Mouse (Mus musculus) retina, postnatal 1 day (tissue): Measurements from ENCODE around the gene Tbc1d22a.

Experiments used
- DNase-seq: peaks from one replicate; pipeline ENCODE4 v3.0.0-alpha.2; 2012

The Tbc1d22a gene

GRCm38 (mm10) chr15:86238076-86238475 is 23.8 kb downstream of the Tbc1d22a start:
- no peak for DNase-seq

GRCm38 (mm10) chr15:86239068-86239467 is 24.8 kb downstream of the Tbc1d22a start:
- DNase-seq = no peak

GRCm38 (mm10) chr15:86239801-86240200 is 25.5 kb downstream of the Tbc1d22a start:
- DNase-seq = peak; percentile 69

GRCm38 (mm10) chr15:86243708-86244107 is 29.4 kb downstream of the Tbc1d22a start:
- peak; percentile 81 for DNase-seq

GRCm38 (mm10) chr15:86244380-86244779 is 30.1 kb downstream of the Tbc1d22a start:
- DNase-seq = no peak

- peak; percentile 76 for DNase-seq
These were observed 36.0 kb downstream of the Tbc1d22a start for GRCm38 (mm10) chr15:86250269-86250668.

GRCm38 (mm10) chr15:86252130-86252529 is 37.9 kb downstream of the Tbc1d22a start:
- no peak for DNase-seq

- peak; percentile 39 for DNase-seq
These were observed 38.4 kb downstream of the Tbc1d22a start for GRCm38 (mm10) chr15:86252684-86253083.

GRCm38 (mm10) chr15:86253411-86253810 is 39.2 kb downstream of the Tbc1d22a start:
- DNase-seq = peak; percentile 36

GRCm38 (mm10) chr15:86256201-86256600 is 41.9 kb downstream of the Tbc1d22a start:
- no peak for DNase-seq

- DNase-seq = no peak
These were observed 42.5 kb downstream of the Tbc1d22a start for GRCm38 (mm10) chr15:86256728-86257179.

GRCm38 (mm10) chr15:86257916-86258685 is 43.8 kb downstream of the Tbc1d22a start:
- no peak for DNase-seq

GRCm38 (mm10) chr15:86259233-86259632 is 45.0 kb downstream of the Tbc1d22a start:
- DNase-seq = no peak

GRCm38 (mm10) chr15:86260111-86260510 is 45.9 kb downstream of the Tbc1d22a start:
- no peak for DNase-seq

- DNase-seq = no peak
These were observed 50.1 kb downstream of the Tbc1d22a start for GRCm38 (mm10) chr15:86264389-86264788.

- DNase-seq = no peak
These were observed 50.5 kb downstream of the Tbc1d22a start for GRCm38 (mm10) chr15:86264803-86265202.

- DNase-seq = no peak
These were observed 52.7 kb downstream of the Tbc1d22a start for GRCm38 (mm10) chr15:86266975-86267374.

GRCm38 (mm10) chr15:86268526-86268925 is 54.3 kb downstream of the Tbc1d22a start:
- DNase-seq = no peak

- DNase-seq = no peak
These were observed 61.5 kb downstream of the Tbc1d22a start for GRCm38 (mm10) chr15:86275754-86276153.

- DNase-seq = peak; percentile 72
These were observed 62.4 kb downstream of the Tbc1d22a start for GRCm38 (mm10) chr15:86276538-86277264.

GRCm38 (mm10) chr15:86277428-86277827 is 63.2 kb downstream of the Tbc1d22a start:
- DNase-seq = peak; percentile 43

- DNase-seq = no peak
These were observed 65.1 kb downstream of the Tbc1d22a start for GRCm38 (mm10) chr15:86279059-86279974.

- no peak for DNase-seq
These were observed 65.9 kb downstream of the Tbc1d22a start for GRCm38 (mm10) chr15:86280137-86280536.
